Mouse (Mus musculus): Measurements from ENCODE around the gene Gm5148. TPM values are rescaled to one million over a fixed set of nuclear protein-coding genes. Genes with fewer than 3 reads are reported as not detected.

The Gm5148 gene
- total and polyA plus RNA-seq, 2 experiments from 2014 or later, result 10.5 to 12.0 TPM

DNA sequence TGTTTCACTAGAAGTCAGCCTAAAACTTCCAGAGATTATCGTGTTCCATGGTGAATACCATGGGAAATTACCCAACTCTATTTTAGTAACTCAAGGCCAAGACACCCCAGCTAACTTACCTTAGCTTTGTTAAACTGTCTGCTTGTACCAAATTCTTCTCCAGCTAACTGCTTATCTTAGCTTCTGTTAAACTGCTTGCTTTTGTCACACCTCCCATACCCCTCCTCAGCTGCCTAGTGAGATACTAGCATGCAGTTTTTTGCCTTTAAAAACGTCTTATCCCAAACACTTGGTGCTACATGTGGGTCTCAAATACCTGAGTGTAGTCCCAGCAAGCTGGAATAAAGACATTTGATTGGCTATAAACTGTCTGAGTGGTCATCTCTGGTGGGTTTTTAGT, 31.7 kb upstream of the Gm5148 start:
- WGBS, result 70% methylated on average over 2 of the region's 2 CpGs
- Histone ChIP-seq H3K4me1 (ENCODE audit: insufficient read depth, low read length) (no peaks in the 10 kb centered on the region), H3K27me3 (ENCODE audit: insufficient read depth, low read length) (no peaks in the 10 kb centered on the region), H3K9me3 (ENCODE audit: low read length) (no peaks in the 10 kb centered on the region), H3K36me3 (ENCODE audit: insufficient read depth, low read length) (no peaks in the 10 kb centered on the region), H3K27ac (no peak overlapping the region), H3K4me2 (ENCODE audit: low read depth, low read length) (no peak overlapping the region), H3K4me3 (ENCODE audit: low read length) (no peak overlapping the region), H3K9ac (replicated peaks; ENCODE audit: low read length) (no peak overlapping the region)
- ATAC-seq, result no peak
- no peak for DNase-seq (ENCODE audit: low spot score)
- TF ChIP-seq CTCF (IDR thresholded peaks at IDR 0.05; ENCODE audit: low read depth), result no peak

DNA sequence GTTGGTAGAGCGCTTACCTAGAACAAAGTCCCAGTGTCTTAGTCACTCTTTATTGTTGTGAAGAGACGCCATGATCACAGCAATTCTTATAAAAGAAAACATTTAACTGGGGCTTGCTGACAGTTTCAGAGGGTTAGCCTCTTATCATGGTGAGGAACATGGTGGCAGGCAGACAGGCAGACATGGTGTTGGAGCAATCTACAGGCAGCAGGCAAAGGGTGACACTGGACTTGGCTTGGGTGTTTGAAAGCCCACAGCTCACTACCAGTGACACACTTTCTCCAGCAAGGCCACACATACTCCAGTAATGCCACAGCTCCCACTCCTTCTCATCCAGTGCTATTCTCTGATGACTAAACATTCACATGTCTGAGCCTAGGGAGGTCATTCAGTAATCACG, 30.3 kb upstream of the Gm5148 start:
- H3K4me2 ChIP-seq (ENCODE audit: low read depth, low read length), result no peak overlapping the region
- 95% methylated on average over 3 of the region's 3 CpGs for WGBS
- H3K9me3 ChIP-seq (ENCODE audit: low read length), result no peaks in the 10 kb centered on the region
- no peak overlapping the region for H3K4me3 ChIP-seq (ENCODE audit: low read length)
- ATAC-seq (no peak), DNase-seq (ENCODE audit: low spot score) (no peak)
- H3K36me3 ChIP-seq (ENCODE audit: insufficient read depth, low read length), result no peaks in the 10 kb centered on the region
- no peak for TF ChIP-seq CTCF (IDR thresholded peaks at IDR 0.05; ENCODE audit: low read depth)
- no peak overlapping the region for H3K9ac ChIP-seq (replicated peaks; ENCODE audit: low read length)
- no peak overlapping the region for H3K27ac ChIP-seq
- H3K4me1 ChIP-seq (ENCODE audit: insufficient read depth, low read length), result no peaks in the 10 kb centered on the region
- H3K27me3 ChIP-seq (ENCODE audit: insufficient read depth, low read length), result no peaks in the 10 kb centered on the region

DNA sequence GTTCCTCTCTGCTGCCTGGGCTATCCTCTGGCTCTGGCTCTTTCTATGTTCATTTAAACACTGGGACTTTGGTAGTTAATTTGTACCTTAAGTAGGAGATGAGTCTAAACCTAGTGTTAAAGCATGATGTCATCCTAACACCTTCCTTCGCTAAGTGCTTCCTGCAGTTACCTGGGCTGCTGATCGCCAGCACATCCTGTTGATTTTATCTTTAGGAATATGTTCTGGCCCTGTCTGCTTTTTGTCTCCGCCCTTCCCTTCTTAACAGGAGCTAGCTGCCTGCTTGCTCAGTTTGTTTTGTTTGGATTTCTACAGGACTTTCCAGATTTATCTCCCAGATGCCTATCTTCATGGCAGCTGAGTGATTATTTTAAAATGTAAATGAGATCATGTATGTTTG, 28.9 kb upstream of the Gm5148 start:
- Histone ChIP-seq H3K27me3 (ENCODE audit: insufficient read depth, low read length) (no peaks in the 10 kb centered on the region), H3K4me2 (ENCODE audit: low read depth, low read length) (no peak overlapping the region), H3K36me3 (ENCODE audit: insufficient read depth, low read length) (no peaks in the 10 kb centered on the region), H3K27ac (no peak overlapping the region), H3K9me3 (ENCODE audit: low read length) (no peaks in the 10 kb centered on the region), H3K4me1 (ENCODE audit: insufficient read depth, low read length) (no peaks in the 10 kb centered on the region), H3K9ac (replicated peaks; ENCODE audit: low read length) (no peak overlapping the region), H3K4me3 (ENCODE audit: low read length) (no peak overlapping the region)
- WGBS, result 85% methylated on average over 3 of the region's 3 CpGs
- TF ChIP-seq CTCF (IDR thresholded peaks at IDR 0.05; ENCODE audit: low read depth), result no peak
- DNase-seq (ENCODE audit: low spot score) (no peak), ATAC-seq (no peak)

DNA sequence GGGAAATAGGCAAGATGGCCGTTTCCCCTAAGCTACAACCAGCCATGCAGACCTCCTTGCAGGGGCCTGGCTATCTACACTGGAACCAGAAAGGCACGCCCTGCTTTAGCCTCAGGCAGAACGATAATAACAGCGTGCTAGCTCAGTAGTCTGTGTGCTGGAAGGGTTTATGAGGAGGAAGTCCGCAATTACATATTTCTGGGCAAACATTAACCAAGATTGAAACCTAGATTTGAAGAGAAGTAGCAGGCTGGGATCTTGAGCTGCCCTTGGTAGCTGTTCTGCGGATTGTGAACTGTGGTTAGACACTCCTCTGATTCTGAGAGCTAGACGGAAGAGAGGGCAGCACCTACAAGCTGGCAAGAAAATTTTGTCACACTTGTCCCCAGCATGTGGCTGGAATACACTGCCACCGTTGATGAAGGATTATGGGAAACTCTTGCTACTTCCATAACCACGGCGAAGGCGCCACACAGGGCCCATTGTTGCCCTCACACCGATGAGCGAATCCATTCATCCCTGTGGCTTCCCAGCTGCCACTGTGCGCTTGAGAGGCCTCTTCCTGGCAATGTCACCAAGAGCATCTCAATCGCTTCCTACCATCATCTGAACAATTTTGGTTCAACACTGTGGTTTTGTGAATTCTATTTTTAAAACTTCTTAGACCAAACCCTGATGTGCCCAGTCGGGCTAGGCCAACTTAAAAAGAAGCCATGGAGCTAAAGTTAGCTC, 23.9 kb upstream of the Gm5148 start:
- Histone ChIP-seq H3K9me3 (ENCODE audit: low read length) (no peaks in the 10 kb centered on the region), H3K4me1 (ENCODE audit: insufficient read depth, low read length) (no peaks in the 10 kb centered on the region), H3K4me2 (ENCODE audit: low read depth, low read length) (no peak overlapping the region), H3K27ac (no peak overlapping the region), H3K4me3 (ENCODE audit: low read length) (no peak overlapping the region), H3K36me3 (ENCODE audit: insufficient read depth, low read length) (no peaks in the 10 kb centered on the region), H3K27me3 (ENCODE audit: insufficient read depth, low read length) (no peaks in the 10 kb centered on the region), H3K9ac (replicated peaks; ENCODE audit: low read length) (no peak overlapping the region)
- ATAC-seq (peak; percentile 53; the same call in 1 of the 2 replicates), DNase-seq (ENCODE audit: low spot score) (peak; percentile 21)
- 75% methylated on average over 16 of the region's 16 CpGs for WGBS
- TF ChIP-seq CTCF (IDR thresholded peaks at IDR 0.05; ENCODE audit: low read depth), result no peak

DNA sequence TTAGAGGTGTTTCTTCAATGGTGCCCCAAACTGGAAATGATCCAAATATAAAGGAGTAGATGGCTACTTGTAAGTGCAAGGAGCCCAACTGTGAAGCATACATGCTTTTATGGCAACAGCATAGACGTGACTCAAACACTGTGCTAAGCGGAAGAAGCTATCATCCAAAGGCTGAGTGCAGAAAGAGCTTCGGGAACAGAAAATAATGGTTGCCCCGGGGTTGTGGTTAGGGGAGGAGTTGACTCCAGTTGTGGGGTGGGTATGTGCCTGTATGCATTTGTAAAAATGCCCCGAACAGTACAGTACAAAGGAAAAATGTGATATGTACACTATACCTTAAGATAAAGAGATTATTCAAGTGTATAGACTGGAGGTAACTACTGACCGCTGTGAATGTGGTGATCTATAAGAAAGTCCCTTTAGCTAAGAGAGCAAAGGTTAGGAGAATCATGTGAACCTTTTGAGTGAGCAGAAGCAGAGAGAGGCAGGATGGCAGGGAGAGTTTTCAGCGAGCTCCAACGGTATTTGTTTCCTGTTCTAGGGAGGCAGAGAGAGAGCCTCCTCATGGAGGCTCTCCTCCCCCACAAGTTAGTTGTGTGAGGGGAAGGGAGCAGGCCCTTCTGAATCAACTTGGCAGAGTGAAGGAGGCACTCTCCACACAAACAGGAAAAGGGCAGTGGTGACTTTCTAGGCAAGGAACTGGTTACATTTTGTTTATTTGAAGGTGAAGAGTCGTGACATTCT, 23.1 kb upstream of the Gm5148 start:
- TF ChIP-seq CTCF (IDR thresholded peaks at IDR 0.05; ENCODE audit: low read depth), result no peak
- WGBS, result 86% methylated on average over 9 of the region's 9 CpGs
- DNase-seq (ENCODE audit: low spot score), result no peak

DNA sequence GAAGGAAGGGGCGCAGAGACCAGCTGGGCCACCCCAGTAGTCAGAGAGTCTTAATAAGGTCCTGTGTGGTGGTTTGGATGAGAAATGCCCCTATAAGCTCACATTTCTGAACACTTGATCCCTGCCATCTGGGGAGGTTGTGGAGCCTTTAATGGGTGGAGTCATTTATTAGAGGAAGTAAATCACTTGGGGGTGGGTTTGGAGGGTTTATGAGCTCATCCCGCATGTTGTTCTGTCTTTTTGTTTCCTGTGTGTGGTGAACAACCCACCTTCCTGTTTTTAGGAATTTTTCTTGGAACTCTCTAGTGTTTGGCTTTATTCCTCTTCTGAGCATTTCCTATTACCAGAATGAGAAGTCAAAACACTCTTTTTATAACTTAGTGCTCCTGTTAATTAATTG, 19.8 kb upstream of the Gm5148 start:
- Histone ChIP-seq H3K9ac (replicated peaks; ENCODE audit: low read length) (no peak overlapping the region), H3K4me1 (ENCODE audit: insufficient read depth, low read length) (no peaks in the 10 kb centered on the region), H3K27me3 (ENCODE audit: insufficient read depth, low read length) (no peaks in the 10 kb centered on the region), H3K4me3 (ENCODE audit: low read length) (no peak overlapping the region), H3K4me2 (ENCODE audit: low read depth, low read length) (no peak overlapping the region), H3K27ac (no peak overlapping the region), H3K36me3 (ENCODE audit: insufficient read depth, low read length) (no peaks in the 10 kb centered on the region), H3K9me3 (ENCODE audit: low read length) (no peaks in the 10 kb centered on the region)
- no peak for DNase-seq (ENCODE audit: low spot score)
- 84% methylated on average over 2 of the region's 2 CpGs for WGBS
- no peak for TF ChIP-seq CTCF (IDR thresholded peaks at IDR 0.05; ENCODE audit: low read depth)
- no peak for ATAC-seq

More for the DNA sequence above, 23.1 kb upstream of the Gm5148 start:
- Histone ChIP-seq H3K4me3 (ENCODE audit: low read length) (no peak overlapping the region), H3K27me3 (ENCODE audit: insufficient read depth, low read length) (no peaks in the 10 kb centered on the region), H3K4me2 (ENCODE audit: low read depth, low read length) (no peak overlapping the region), H3K9me3 (ENCODE audit: low read length) (no peaks in the 10 kb centered on the region), H3K9ac (replicated peaks; ENCODE audit: low read length) (no peak overlapping the region), H3K36me3 (ENCODE audit: insufficient read depth, low read length) (no peaks in the 10 kb centered on the region), H3K27ac (no peak overlapping the region), H3K4me1 (ENCODE audit: insufficient read depth, low read length) (no peaks in the 10 kb centered on the region)
- no peak for ATAC-seq

DNA sequence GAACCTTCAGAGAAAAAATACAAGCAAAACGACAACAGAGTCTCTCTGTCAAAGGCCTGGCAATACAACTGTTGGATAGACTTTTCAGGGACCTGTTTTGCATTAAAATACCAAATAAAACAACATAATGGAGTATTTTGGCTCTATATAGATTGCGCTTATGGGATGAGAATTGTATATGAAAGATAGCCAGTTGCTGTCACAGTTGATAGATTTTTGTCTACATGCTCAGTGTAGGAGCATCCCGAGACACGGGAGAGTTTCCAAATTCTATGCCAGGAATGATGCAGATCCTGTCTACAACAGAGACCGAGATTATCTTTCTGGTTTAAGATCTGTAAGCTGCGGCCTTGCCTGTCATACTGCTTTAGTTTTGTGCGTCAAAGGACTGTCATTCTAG, 15.7 kb upstream of the Gm5148 start:
- DNase-seq (ENCODE audit: low spot score) (no peak), ATAC-seq (no peak)
- Histone ChIP-seq H3K9ac (replicated peaks; ENCODE audit: low read length) (no peak overlapping the region), H3K9me3 (ENCODE audit: low read length) (no peaks in the 10 kb centered on the region), H3K36me3 (ENCODE audit: insufficient read depth, low read length) (no peaks in the 10 kb centered on the region), H3K27ac (no peak overlapping the region), H3K4me1 (ENCODE audit: insufficient read depth, low read length) (peaks cover 4% of the 10 kb centered on the region; the same call in 1 of the 2 replicates), H3K4me3 (ENCODE audit: low read length) (no peak overlapping the region), H3K4me2 (ENCODE audit: low read depth, low read length) (no peak overlapping the region), H3K27me3 (ENCODE audit: insufficient read depth, low read length) (no peaks in the 10 kb centered on the region)
- TF ChIP-seq CTCF (IDR thresholded peaks at IDR 0.05; ENCODE audit: low read depth), result no peak
- 86% methylated on average over 7 of the region's 7 CpGs for WGBS

All from hindbrain, postnatal 0 days (tissue).